Mouse (Mus musculus) layer of hippocampus, adult 11-12 months (tissue): ENCODE results near the gene Cbl.
A peak's percentile ranks its signal among the peaks of the same experiment; 100 is the strongest.
"Not testable (repeated sequence)": the region's sequence is repeated elsewhere in the genome, so short reads cannot be mapped to it uniquely, and the experiment has no call there.

Source experiments
- DNase-seq: peaks from one replicate; pipeline ENCODE4 v3.0.0; 2022; ENCODE audit warnings: low spot score

The Cbl gene

DNA sequence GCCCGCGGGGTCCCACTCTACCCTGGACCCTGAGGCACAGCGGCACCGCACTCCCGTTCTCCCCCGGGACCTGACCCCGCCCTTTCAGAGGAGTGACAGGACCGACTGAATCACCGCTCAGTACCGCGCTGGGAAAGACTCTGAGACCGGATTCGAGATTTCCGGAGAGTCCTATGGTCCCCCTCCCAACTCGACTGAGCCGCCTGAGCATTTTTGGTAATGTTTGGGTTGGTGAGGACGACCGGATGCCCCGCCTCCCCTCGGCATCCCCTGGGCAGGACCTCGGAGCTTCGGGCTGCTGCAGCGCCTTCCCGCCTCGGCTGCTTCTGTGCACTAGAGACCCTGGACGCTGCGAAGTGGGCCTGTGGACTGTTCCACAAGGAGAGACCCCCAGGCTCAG lies 103.8 kb downstream of the Cbl start:
- no peak for DNase-seq

GRCm38 (mm10) chr9:44129633-44130032 lies 104.2 kb downstream of the Cbl start:
- DNase-seq: no peak

GRCm38 (mm10) chr9:44127351-44127801 lies 106.5 kb downstream of the Cbl start:
- no peak for DNase-seq

GRCm38 (mm10) chr9:44126746-44127145 lies 107.1 kb downstream of the Cbl start:
- DNase-seq: no peak

- DNase-seq: peak; percentile 95
Observed at GRCm38 (mm10) chr9:44125546-44126428, 108.1 kb downstream of the Cbl start.

- no peak for DNase-seq
Observed at GRCm38 (mm10) chr9:44125026-44125425, 108.8 kb downstream of the Cbl start.

DNA sequence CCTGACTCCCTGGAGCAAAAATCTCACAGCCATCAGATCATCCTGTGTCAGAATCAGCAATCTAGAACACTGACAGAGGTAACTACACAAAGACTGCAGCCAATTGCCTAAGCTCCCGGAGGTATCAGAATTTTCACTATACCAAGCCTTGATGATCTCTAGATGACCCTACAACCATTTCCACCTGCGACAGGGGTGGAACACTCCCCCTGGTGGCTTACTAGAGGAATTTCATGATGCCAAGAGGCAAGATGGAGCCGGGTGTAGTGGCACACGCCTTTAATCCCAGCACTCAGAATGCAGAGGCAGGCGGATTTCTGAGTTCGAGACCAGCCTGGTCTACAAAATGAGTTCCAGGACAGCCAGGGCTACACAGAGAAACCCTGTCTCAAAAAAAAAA lies 109.5 kb downstream of the Cbl start:
- no peak for DNase-seq

GRCm38 (mm10) chr9:44119948-44120465 lies 113.8 kb downstream of the Cbl start:
- DNase-seq: no peak

DNA sequence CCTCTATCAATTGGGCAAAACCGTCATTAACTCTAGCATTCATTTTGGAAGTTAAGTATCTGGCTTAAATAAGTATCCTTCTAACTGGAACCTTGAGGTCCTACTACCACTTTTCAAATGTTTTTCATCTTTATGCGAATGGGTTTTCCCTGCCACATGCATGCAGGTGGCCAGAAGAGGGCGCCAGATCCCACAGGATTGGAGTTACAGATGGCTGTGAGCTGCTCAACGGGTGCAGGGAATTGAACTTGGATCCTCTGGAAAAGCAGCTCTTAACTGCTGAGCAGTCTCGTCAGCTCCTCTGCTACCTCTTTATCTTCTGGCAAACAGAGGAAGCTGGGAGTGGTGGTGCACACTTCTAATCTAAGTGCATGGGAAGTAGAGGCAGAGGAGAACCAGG lies 114.8 kb downstream of the Cbl start:
- no peak for DNase-seq

DNA sequence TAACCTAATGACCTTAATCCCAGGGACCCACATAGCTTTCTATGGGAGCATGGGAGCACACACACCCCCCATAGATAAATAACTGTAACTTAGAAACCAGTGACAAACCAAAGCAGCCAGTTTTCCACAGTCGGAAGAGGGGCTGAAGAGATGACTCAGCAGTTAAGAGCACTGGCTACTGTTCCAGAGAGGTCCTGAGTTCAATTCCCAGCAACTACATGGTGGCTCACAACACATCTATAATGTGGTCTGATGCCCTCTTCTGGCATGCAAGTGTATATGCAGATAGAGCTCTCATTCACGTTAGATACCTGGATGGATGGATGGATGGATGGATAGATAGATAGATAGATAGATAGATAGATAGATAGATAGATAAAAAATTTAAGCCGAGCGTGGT lies 117.7 kb downstream of the Cbl start:
- no peak for DNase-seq

DNA sequence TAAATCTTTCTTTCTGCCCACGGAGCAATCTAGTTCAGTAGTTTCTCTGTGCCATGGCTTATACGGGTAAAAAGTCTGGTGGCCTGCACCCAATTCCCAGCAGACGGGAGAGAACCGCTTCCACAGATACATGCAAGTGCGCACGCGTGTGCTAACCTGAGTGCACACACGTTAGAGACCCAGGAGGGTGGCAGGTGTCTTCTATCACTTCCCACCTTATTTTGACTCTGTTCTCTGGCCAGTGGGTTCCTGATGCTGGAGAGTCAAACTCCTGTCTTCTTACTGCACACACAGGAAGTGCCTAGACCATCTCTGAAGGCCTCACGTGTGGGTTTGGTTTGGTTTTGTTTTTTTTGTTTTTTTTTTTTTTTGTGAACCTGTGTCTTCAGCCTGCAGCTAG lies 118.2 kb downstream of the Cbl start:
- no peak for DNase-seq

- DNase-seq: no peak
Observed at GRCm38 (mm10) chr9:44114453-44114852, 119.4 kb downstream of the Cbl start.

DNA sequence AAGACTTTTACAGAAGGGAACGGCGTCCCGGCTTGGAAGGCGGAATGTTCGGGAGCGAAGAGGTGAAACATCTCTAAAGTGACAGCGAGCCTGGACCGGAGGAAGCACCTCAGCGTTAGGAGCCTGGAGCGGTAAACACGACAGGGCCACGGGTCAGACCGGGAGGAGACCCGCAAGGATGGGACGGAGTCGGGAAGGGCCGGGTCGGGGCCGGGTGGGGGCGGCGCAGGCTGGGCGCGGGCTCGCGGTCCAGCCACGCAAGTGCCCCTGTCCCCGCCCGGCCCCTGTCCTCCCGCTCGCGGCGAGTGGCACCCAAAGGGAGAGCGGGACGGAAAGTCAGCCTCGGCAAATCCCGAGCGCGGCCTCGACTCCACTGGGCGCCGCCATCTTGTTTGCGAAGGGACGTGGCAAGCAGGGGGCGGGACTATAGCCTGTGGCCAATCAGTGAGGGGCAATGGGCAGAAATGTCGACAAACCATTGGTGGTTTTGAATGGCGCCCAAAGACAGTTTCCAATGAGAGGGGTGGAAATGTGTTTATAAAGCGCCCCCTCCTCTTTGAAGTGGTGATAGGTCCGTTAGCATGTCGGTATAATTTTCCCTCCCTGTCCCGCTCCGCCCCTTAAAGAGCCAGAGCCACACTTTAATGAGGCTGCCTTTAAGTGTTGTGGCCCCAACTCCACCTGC lies 120.6 kb downstream of the Cbl start, which contains the start of the genes Gm49380 and Rnf26:
Gene Gm49380, minus strand, starts transcription at position 396 of the 685 bp plus-strand sequence.
Gene Rnf26, minus strand, starts transcription at position 413 of the 685 bp plus-strand sequence.
- DNase-seq: peak; percentile 97

- not testable (repeated sequence) for DNase-seq
Observed at GRCm38 (mm10) chr9:44111909-44112308, 121.9 kb downstream of the Cbl start.

DNA sequence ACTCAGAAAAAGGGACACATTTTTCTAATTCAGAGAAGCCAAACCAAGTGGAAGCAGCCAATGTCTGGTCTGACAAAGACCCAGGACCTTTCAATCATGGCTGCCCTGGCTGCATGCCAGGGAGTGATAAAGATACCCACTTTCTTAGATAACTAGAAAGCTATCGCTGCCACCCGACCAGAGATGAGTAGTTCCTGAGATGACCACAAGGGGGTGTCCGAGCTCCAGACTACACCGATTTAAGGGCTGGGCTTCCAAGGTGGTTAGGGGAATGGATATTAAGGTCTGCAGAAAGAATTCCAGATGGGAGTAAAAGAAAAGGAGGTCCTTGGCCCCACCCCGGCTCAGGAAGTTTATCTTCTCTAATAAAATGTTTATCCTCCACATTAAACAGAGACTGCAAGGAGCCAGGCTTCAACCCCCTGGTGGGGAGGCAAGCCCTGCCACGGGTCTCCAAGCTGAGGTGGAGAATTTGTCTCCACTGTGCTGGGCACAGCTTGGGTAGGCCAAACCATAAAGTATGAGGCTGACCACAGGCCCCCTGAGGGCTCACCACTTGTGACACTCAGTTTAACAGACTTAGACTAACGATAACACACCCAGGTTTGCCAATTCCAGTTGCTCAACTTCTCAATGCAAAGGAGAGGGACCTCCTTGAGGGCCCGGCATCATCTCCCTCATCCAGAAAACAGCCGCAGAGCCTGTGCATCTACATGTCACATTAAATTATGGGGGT lies 124.3 kb downstream of the Cbl start:
- DNase-seq: peak; percentile 88

GRCm38 (mm10) chr9:44108269-44109055 lies 125.4 kb downstream of the Cbl start:
- DNase-seq: no peak

GRCm38 (mm10) chr9:44107557-44108179 lies 126.2 kb downstream of the Cbl start:
- no peak for DNase-seq

GRCm38 (mm10) chr9:44107110-44107509 lies 126.7 kb downstream of the Cbl start, which contains the start of gene C1qtnf5:
Gene C1qtnf5, plus strand, starts transcription at chr9:44107245.
- peak; percentile 77 for DNase-seq

DNA sequence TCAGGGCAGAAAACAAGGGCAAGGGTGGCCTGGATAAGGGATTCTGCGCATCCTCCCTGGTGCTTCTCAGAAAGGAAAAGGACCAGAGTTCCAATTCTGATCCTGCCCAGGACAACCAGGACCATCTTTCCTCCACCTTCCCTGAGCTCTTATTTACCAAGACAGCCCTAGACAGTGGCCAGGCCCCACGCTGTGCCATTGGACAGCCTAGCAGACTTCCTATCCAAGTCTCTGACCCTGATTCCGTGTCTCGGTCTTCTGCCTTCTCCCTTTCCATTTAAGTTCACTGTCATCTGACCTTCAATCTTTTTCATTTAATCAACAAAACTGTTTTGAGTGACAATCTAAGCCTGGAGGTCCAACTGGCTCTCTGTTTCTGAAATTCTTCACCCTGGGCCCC lies 127.3 kb downstream of the Cbl start:
- no peak for DNase-seq

- no peak for DNase-seq
Observed at GRCm38 (mm10) chr9:44106182-44106581, 127.7 kb downstream of the Cbl start.

DNA sequence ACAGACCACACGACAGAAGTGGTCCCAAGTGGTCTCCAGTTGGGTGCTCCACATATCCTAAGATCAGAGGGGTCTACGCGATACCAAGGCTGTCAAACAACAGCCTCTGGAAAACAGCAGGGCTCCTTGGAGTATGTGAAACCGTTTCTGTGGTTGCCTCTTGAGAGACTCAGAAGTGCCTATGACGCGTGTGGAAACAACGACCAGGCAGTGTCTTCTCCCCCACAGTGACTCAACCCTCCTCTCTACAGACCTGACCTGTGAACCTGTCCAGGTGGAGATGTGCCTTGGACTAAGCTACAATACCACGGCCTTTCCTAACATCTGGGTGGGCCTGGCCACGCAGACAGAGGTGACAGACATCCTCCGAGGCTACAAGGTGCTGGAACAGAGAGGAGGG lies 128.1 kb downstream of the Cbl start:
- no peak for DNase-seq
